Mouse (Mus musculus) heart, postnatal 0 days (tissue): ENCODE data around the gene Kif5c. TPM values are rescaled to one million over a fixed set of nuclear protein-coding genes. Genes with fewer than 3 reads are reported as not detected.

ENCODE experiments used
- ATAC-seq: fragments of 200-750 bp; cut with Nextera tagmentation; 2 replicates; pipeline ENCODE4 v1.8.0; 2017; ENCODE audit warnings: low read depth, moderate number of reproducible peaks, moderate library complexity; ENCODE audit not compliant: insufficient read depth
- DNase-seq: peaks from one replicate; pipeline ENCODE4 v3.0.0-alpha.2; 2016; ENCODE audit warnings: low spot score
- H3K27ac ChIP-seq: fragments of 300-500 bp; sonication (generic); 2 replicates; pipeline ENCODE4 v1.5.1; 2014; ENCODE audit warnings: low read depth, mild to moderate bottlenecking
- H3K27me3 ChIP-seq: fragments of 300-500 bp; sonication (generic); 2 replicates; pipeline ENCODE4 v1.6.1; 2014; ENCODE audit warnings: low read length, mixed read lengths; ENCODE audit not compliant: control insufficient read depth, insufficient read depth
- H3K36me3 ChIP-seq: fragments of 300-500 bp; sonication (generic); replicated peaks from 2 replicates; pipeline ENCODE4 v1.6.1; 2014; ENCODE audit warnings: low read length, mixed read lengths; ENCODE audit not compliant: control insufficient read depth, insufficient read depth
- H3K4me1 ChIP-seq: fragments of 300-500 bp; sonication (generic); 2 replicates; pipeline ENCODE4 v1.6.1; 2014; ENCODE audit warnings: antibody characterized with exemption; ENCODE audit not compliant: control insufficient read depth, insufficient read depth
- H3K4me2 ChIP-seq: fragments of 300-500 bp; sonication (generic); 2 replicates; pipeline ENCODE4 v1.6.1; 2014; ENCODE audit warnings: low read depth, mild to moderate bottlenecking, low read length, moderate library complexity
- H3K4me3 ChIP-seq: fragments of 300-500 bp; sonication (generic); 2 replicates; pipeline ENCODE4 v1.5.1; 2014; ENCODE audit warnings: low read depth, low read length
- H3K9ac ChIP-seq: fragments of 300-500 bp; sonication (generic); replicated peaks from 2 replicates; pipeline ENCODE4 v1.6.1; 2014; ENCODE audit warnings: low read depth, low read length, mixed read lengths
- H3K9me3 ChIP-seq: fragments of 300-500 bp; sonication (generic); replicated peaks from 2 replicates; pipeline ENCODE4 v1.6.1; 2016; ENCODE audit warnings: low read length; ENCODE audit not compliant: control insufficient read depth
- CTCF ChIP-seq: IDR thresholded peaks from 2 replicates; pipeline ENCODE4 v1.5.1; 2016; ENCODE audit warnings: antibody characterized with exemption, control low read depth, low read depth
- EP300 ChIP-seq: IDR thresholded peaks from 2 replicates; pipeline ENCODE4 v1.6.1; 2016; ENCODE audit warnings: antibody characterized with exemption, low read depth
- WGBS: fragments of 180-500 bp; shearing (Covaris S2); extraction: QIAGEN DNeasy Blood & Tissue Kit; methylation state at CpG from one replicate; pipeline ENCODE4 v1.1.7; 2014; 5-methylcytosine and 5-hydroxymethylcytosine counted together
- polyA plus RNA-seq: library from polyadenylated mRNA; unstranded; fragments of >200 nt; fragmentation: Nextera tagmentation; extraction: Ambion mirVana; gene quantifications from 2 replicates; pipeline ENCODE4 v1.2.1, GENCODE M21; 2015
- total RNA-seq: library from RNA; depleted of rRNA; stranded (reverse); fragments of >200 nt; gene quantifications from 2 replicates; pipeline ENCODE4 v1.2.3, GENCODE M21; 2014; ENCODE audit warnings: low replicate concordance

The Kif5c gene
- total and polyA plus RNA-seq, 2 experiments from 2014 or later, result 0.34 to 0.76 TPM

GRCm38 (mm10) chr2:49733656-49734008 is 114.5 kb downstream of the Kif5c start:
- Histone ChIP-seq H3K4me2 (peak overlapping the region; percentile 52), H3K27me3 (no peaks in the 10 kb centered on the region), H3K27ac (no peak overlapping the region), H3K4me3 (peak overlapping the region; percentile 30; the same call in 1 of the 2 replicates), H3K4me1 (no peaks in the 10 kb centered on the region), H3K36me3 (no peaks in the 10 kb centered on the region), H3K9ac (no peak overlapping the region), H3K9me3 (no peaks in the 10 kb centered on the region)
- TF ChIP-seq EP300 (no peak), CTCF (no peak)
- WGBS, result 27% methylated on average over 7 of the region's 7 CpGs
- ATAC-seq (no peak), DNase-seq (no peak)

- no peak overlapping the region for H3K9ac ChIP-seq
- H3K36me3 ChIP-seq, result no peaks in the 10 kb centered on the region
- no peaks in the 10 kb centered on the region for H3K9me3 ChIP-seq
- DNase-seq, result peak; percentile 79
- no peaks in the 10 kb centered on the region for H3K4me1 ChIP-seq
- TF ChIP-seq EP300, result no peak
- peak; percentile 90 for TF ChIP-seq CTCF
- H3K27ac ChIP-seq, result no peak overlapping the region
- ATAC-seq, result peak; percentile 65
- peak overlapping the region; percentile 52 for H3K4me2 ChIP-seq
- H3K27me3 ChIP-seq, result no peaks in the 10 kb centered on the region
- peak overlapping the region; percentile 30 for H3K4me3 ChIP-seq
- WGBS, result 39% methylated on average over 7 of the region's 7 CpGs
These were observed 115.1 kb downstream of the Kif5c start for GRCm38 (mm10) chr2:49734013-49734780.

- WGBS, result 63% methylated on average over 13 of the region's 13 CpGs
- no peak overlapping the region for H3K4me2 ChIP-seq
- no peak overlapping the region for H3K4me3 ChIP-seq
- no peaks in the 10 kb centered on the region for H3K27me3 ChIP-seq
- H3K36me3 ChIP-seq, result no peaks in the 10 kb centered on the region
- no peak overlapping the region for H3K27ac ChIP-seq
- no peaks in the 10 kb centered on the region for H3K9me3 ChIP-seq
- no peak overlapping the region for H3K9ac ChIP-seq
- ATAC-seq (no peak), DNase-seq (no peak)
- H3K4me1 ChIP-seq, result no peaks in the 10 kb centered on the region
- TF ChIP-seq CTCF (no peak), EP300 (no peak)
These were observed 116.3 kb downstream of the Kif5c start for GRCm38 (mm10) chr2:49735386-49735785.

GRCm38 (mm10) chr2:49739046-49739445 is 119.9 kb downstream of the Kif5c start:
- Histone ChIP-seq H3K36me3 (no peaks in the 10 kb centered on the region), H3K4me1 (no peaks in the 10 kb centered on the region), H3K9me3 (no peaks in the 10 kb centered on the region), H3K27me3 (no peaks in the 10 kb centered on the region), H3K4me3 (no peak overlapping the region), H3K9ac (no peak overlapping the region), H3K27ac (no peak overlapping the region), H3K4me2 (no peak overlapping the region)
- ATAC-seq (no peak), DNase-seq (no peak)
- TF ChIP-seq EP300 (no peak), CTCF (no peak)
- WGBS, result 63% methylated on average over 5 of the region's 5 CpGs

GRCm38 (mm10) chr2:49741026-49741425 is 121.9 kb downstream of the Kif5c start:
- DNase-seq, result no peak

More at GRCm38 (mm10) chr2:49741026-49741425, 121.9 kb downstream of the Kif5c start:
- no peaks in the 10 kb centered on the region for H3K27me3 ChIP-seq
- no peak overlapping the region for H3K4me2 ChIP-seq
- H3K4me1 ChIP-seq, result no peaks in the 10 kb centered on the region
- H3K9ac ChIP-seq, result no peak overlapping the region
- H3K36me3 ChIP-seq, result no peaks in the 10 kb centered on the region
- ATAC-seq, result no peak
- TF ChIP-seq EP300 (no peak), CTCF (no peak)
- 57% methylated on average over 6 of the region's 6 CpGs for WGBS
- no peak overlapping the region for H3K4me3 ChIP-seq
- no peaks in the 10 kb centered on the region for H3K9me3 ChIP-seq
- no peak overlapping the region for H3K27ac ChIP-seq
